Mouse (Mus musculus): Measurements from ENCODE around the gene Dok5. TPM values are rescaled to one million over a fixed set of nuclear protein-coding genes. Genes with fewer than 3 reads are reported as not detected.

Dok5 gene
- 0.85 and 1.8 TPM in 2 replicates for polyA plus RNA-seq (2016; fragmentation: Nextera tagmentation; extraction: Ambion mirVana)

- DNase-seq (ENCODE audit: low spot score) = peak; percentile 69
- peak within 1 kb of the TSS; percentile 67 for H3K4me3 ChIP-seq
- peak within 1 kb of the TSS; percentile 69 for H3K27ac ChIP-seq
Measured at GRCm38 (mm10) chr2:170731632-170732561, at the start of gene Dok5. Gene Dok5, plus strand, starts transcription at chr2:170731807.

GRCm38 (mm10) chr2:170683385-170683784 is 48.2 kb upstream of the Dok5 start:
- no peaks in the 10 kb centered on the region for H3K27me3 ChIP-seq (ENCODE audit: low read depth, poor library complexity, severe bottlenecking)
- no peak overlapping the region for H3K27ac ChIP-seq
- WGBS = 79% methylated on average over 2 of the region's 2 CpGs

More at GRCm38 (mm10) chr2:170731632-170732561, at the start of gene Dok5:
- H3K4me1 ChIP-seq = peaks cover 20% of the 10 kb centered on the region
- peaks cover 38% of the 10 kb centered on the region for H3K27me3 ChIP-seq (ENCODE audit: low read depth, poor library complexity, severe bottlenecking)
- 2% methylated on average over 52 of the region's 53 CpGs for WGBS
- H3K36me3 ChIP-seq = no peaks in the 10 kb centered on the region
- H3K9me3 ChIP-seq (replicated peaks) = no peaks in the 10 kb centered on the region

GRCm38 (mm10) chr2:170695071-170695936 is 36.3 kb upstream of the Dok5 start:
- WGBS = 86% methylated on average over 23 of the region's 23 CpGs
- Histone ChIP-seq H3K4me3 (no peak overlapping the region), H3K27ac (no peak overlapping the region), H3K36me3 (no peaks in the 10 kb centered on the region), H3K27me3 (ENCODE audit: low read depth, poor library complexity, severe bottlenecking) (no peaks in the 10 kb centered on the region), H3K4me1 (peaks cover 9% of the 10 kb centered on the region), H3K9me3 (replicated peaks) (no peaks in the 10 kb centered on the region)
- no peak for DNase-seq (ENCODE audit: low spot score)

More at GRCm38 (mm10) chr2:170683385-170683784, 48.2 kb upstream of the Dok5 start:
- no peaks in the 10 kb centered on the region for H3K9me3 ChIP-seq (replicated peaks)
- no peak overlapping the region for H3K4me3 ChIP-seq
- DNase-seq (ENCODE audit: low spot score) = no peak
- H3K36me3 ChIP-seq = no peaks in the 10 kb centered on the region
- no peaks in the 10 kb centered on the region for H3K4me1 ChIP-seq

- DNase-seq (ENCODE audit: low spot score) = no peak
- 75% methylated on average over 14 of the region's 14 CpGs for WGBS
Measured at GRCm38 (mm10) chr2:170695937-170696510, 35.6 kb upstream of the Dok5 start.

GRCm38 (mm10) chr2:170700471-170700870 is 31.1 kb upstream of the Dok5 start:
- no peaks in the 10 kb centered on the region for H3K9me3 ChIP-seq (replicated peaks)
- H3K36me3 ChIP-seq = no peaks in the 10 kb centered on the region
- peaks cover 8% of the 10 kb centered on the region for H3K4me1 ChIP-seq
- H3K27ac ChIP-seq = no peak overlapping the region
- no peak for DNase-seq (ENCODE audit: low spot score)
- WGBS = 85% methylated on average over 4 of the region's 4 CpGs
- H3K27me3 ChIP-seq (ENCODE audit: low read depth, poor library complexity, severe bottlenecking) = no peaks in the 10 kb centered on the region
- no peak overlapping the region for H3K4me3 ChIP-seq

More at GRCm38 (mm10) chr2:170695937-170696510, 35.6 kb upstream of the Dok5 start:
- H3K36me3 ChIP-seq = no peaks in the 10 kb centered on the region
- peaks cover 9% of the 10 kb centered on the region for H3K4me1 ChIP-seq
- no peak overlapping the region for H3K27ac ChIP-seq
- H3K27me3 ChIP-seq (ENCODE audit: low read depth, poor library complexity, severe bottlenecking) = no peaks in the 10 kb centered on the region
- no peaks in the 10 kb centered on the region for H3K9me3 ChIP-seq (replicated peaks)
- H3K4me3 ChIP-seq = no peak overlapping the region

- no peak overlapping the region for H3K4me3 ChIP-seq
- WGBS = 84% methylated on average over 4 of the region's 4 CpGs
- no peaks in the 10 kb centered on the region for H3K4me1 ChIP-seq
- H3K36me3 ChIP-seq = no peaks in the 10 kb centered on the region
- DNase-seq (ENCODE audit: low spot score) = no peak
- no peak overlapping the region for H3K27ac ChIP-seq
- H3K27me3 ChIP-seq (ENCODE audit: low read depth, poor library complexity, severe bottlenecking) = no peaks in the 10 kb centered on the region
- H3K9me3 ChIP-seq (replicated peaks) = no peaks in the 10 kb centered on the region
Measured at GRCm38 (mm10) chr2:170706488-170706887, 25.1 kb upstream of the Dok5 start.

GRCm38 (mm10) chr2:170707672-170708071 is 23.9 kb upstream of the Dok5 start:
- 85% methylated on average over 3 of the region's 3 CpGs for WGBS
- no peak for DNase-seq (ENCODE audit: low spot score)
- H3K27me3 ChIP-seq (ENCODE audit: low read depth, poor library complexity, severe bottlenecking) = no peaks in the 10 kb centered on the region
- H3K36me3 ChIP-seq = no peaks in the 10 kb centered on the region
- H3K9me3 ChIP-seq (replicated peaks) = no peaks in the 10 kb centered on the region
- H3K4me3 ChIP-seq = no peak overlapping the region
- no peaks in the 10 kb centered on the region for H3K4me1 ChIP-seq
- H3K27ac ChIP-seq = no peak overlapping the region

GRCm38 (mm10) chr2:170708901-170709300 is 22.7 kb upstream of the Dok5 start:
- no peak overlapping the region for H3K4me3 ChIP-seq
- DNase-seq (ENCODE audit: low spot score) = no peak
- no peaks in the 10 kb centered on the region for H3K4me1 ChIP-seq
- H3K36me3 ChIP-seq = no peaks in the 10 kb centered on the region
- no peaks in the 10 kb centered on the region for H3K9me3 ChIP-seq (replicated peaks)
- no peak overlapping the region for H3K27ac ChIP-seq
- WGBS = 76% methylated on average over 9 of the region's 9 CpGs
- no peaks in the 10 kb centered on the region for H3K27me3 ChIP-seq (ENCODE audit: low read depth, poor library complexity, severe bottlenecking)

GRCm38 (mm10) chr2:170712658-170713285 is 18.8 kb upstream of the Dok5 start:
- no peak for DNase-seq (ENCODE audit: low spot score)
- WGBS = 72% methylated on average over 11 of the region's 11 CpGs
- Histone ChIP-seq H3K27me3 (ENCODE audit: low read depth, poor library complexity, severe bottlenecking) (no peaks in the 10 kb centered on the region), H3K4me1 (no peaks in the 10 kb centered on the region), H3K4me3 (no peak overlapping the region), H3K36me3 (no peaks in the 10 kb centered on the region), H3K27ac (no peak overlapping the region), H3K9me3 (replicated peaks) (no peaks in the 10 kb centered on the region)

- Histone ChIP-seq H3K4me3 (no peak overlapping the region), H3K27ac (no peak overlapping the region), H3K27me3 (ENCODE audit: low read depth, poor library complexity, severe bottlenecking) (no peaks in the 10 kb centered on the region), H3K36me3 (no peaks in the 10 kb centered on the region), H3K4me1 (peaks cover 17% of the 10 kb centered on the region), H3K9me3 (replicated peaks) (no peaks in the 10 kb centered on the region)
- WGBS = 37% methylated on average over 4 of the region's 4 CpGs
- no peak for DNase-seq (ENCODE audit: low spot score)
Measured at GRCm38 (mm10) chr2:170720386-170720785, 11.2 kb upstream of the Dok5 start.

- no peak for DNase-seq (ENCODE audit: low spot score)
- Histone ChIP-seq H3K9me3 (replicated peaks) (no peaks in the 10 kb centered on the region), H3K36me3 (no peaks in the 10 kb centered on the region), H3K27ac (no peak overlapping the region), H3K4me3 (no peak overlapping the region), H3K4me1 (peaks cover 22% of the 10 kb centered on the region), H3K27me3 (ENCODE audit: low read depth, poor library complexity, severe bottlenecking) (no peaks in the 10 kb centered on the region)
- WGBS = 56% methylated on average over 13 of the region's 13 CpGs
Measured at GRCm38 (mm10) chr2:170724136-170724535, 7.5 kb upstream of the Dok5 start.

- 77% methylated on average over 11 of the region's 11 CpGs for WGBS
- DNase-seq (ENCODE audit: low spot score) = no peak
- no peaks in the 10 kb centered on the region for H3K27me3 ChIP-seq (ENCODE audit: low read depth, poor library complexity, severe bottlenecking)
- H3K4me1 ChIP-seq = peaks cover 22% of the 10 kb centered on the region
- H3K4me3 ChIP-seq = no peak overlapping the region
- H3K9me3 ChIP-seq (replicated peaks) = no peaks in the 10 kb centered on the region
- H3K27ac ChIP-seq = no peak overlapping the region
- H3K36me3 ChIP-seq = no peaks in the 10 kb centered on the region
Measured at GRCm38 (mm10) chr2:170724716-170725115, 6.9 kb upstream of the Dok5 start.
